Mouse (Mus musculus): Measurements from ENCODE around the gene Lair1. TPM values are rescaled to one million over a fixed set of nuclear protein-coding genes. Genes with fewer than 3 reads are reported as not detected.
"Not testable (repeated sequence)": the region's sequence is repeated elsewhere in the genome, so short reads cannot be mapped to it uniquely, and the experiment has no call there.

Gene Lair1
- total RNA-seq, 2 experiments from 2014 or later, result 0.22 TPM

DNA sequence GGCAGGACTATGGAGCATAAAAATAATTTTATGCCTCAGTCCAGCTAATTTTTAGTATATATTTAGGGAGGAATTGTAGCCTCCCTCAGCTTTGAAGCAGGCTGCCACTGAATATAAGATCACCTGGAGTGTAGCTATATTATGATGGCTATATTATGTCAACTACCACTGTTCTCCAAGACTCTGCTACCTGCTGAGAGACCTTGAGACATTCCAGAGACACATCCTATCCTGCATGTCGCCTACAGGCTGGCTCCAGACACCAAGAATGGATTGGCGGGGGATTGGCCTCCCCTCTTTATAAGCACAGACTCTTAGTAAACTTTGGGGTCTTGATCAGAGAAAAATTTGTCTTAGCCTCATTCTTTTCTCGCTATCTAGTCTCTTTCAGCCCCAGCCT lies 58.4 kb downstream of the Lair1 start:
- DNase-seq; intact Hi-C loops (cut with DNase I): not testable (repeated sequence)

DNA sequence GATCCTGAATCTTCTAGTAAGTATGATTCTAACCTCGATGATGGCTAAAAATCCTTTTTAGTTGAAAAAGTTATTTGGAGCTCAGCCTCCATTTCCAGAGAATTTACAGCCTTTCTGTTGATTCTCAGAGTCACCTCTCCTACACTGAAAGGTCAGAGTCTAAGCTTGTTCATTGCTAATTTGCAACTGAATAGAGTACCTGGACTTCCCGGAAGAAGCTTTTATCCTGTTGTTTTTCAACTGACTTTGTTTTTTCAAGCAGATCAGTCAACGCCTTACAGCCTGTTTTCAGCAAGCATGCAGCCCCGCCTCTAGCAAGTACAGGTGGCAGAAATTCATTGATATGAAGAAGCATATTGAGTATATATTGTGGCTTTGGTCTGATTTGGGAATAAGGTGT lies 59.0 kb downstream of the Lair1 start:
- DNase-seq, result not testable (repeated sequence)

GRCm38 (mm10) chr7:3962017-3962416 lies 101.0 kb downstream of the Lair1 start:
- DNase-seq, result no peak
- intact Hi-C loops (cut with DNase I), result no loop called here

More for the DNA sequence above, 59.0 kb downstream of the Lair1 start:
- intact Hi-C loops (cut with DNase I), result not testable (repeated sequence)

DNA sequence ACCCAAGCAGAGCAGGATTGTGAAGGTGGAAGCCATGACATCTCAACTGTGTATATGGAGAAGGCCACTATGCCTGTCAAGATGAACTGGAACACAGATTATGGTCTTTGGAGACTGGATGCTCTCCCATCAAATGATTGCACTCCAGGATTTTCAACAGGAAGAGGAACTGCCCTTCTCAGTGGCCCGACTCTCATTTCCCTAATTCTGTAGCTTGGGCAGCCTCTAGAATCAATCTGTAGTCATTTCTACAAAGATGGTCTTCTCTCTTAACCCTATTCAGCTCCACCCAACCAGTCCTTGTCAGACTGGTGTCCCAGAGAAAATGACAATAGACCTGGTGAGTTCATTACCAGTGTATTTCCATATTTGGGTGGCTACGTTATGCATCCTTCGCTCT lies 105.6 kb downstream of the Lair1 start:
- intact Hi-C loops (cut with DNase I), result no loop called here
- DNase-seq, result no peak

Other genes starting within 250 kb of the Lair1 start
- under 1 TPM in 1 of 2 experiments, not detected in 1; 0.24 TPM for gene Gm15448, start 237.5 kb downstream of the Lair1 start, total RNA-seq (2021)
- gene Pira2, start 218.2 kb downstream of the Lair1 start, total RNA-seq (2021), result under 1 TPM in 1 of 2 experiments, not detected in 1; 0.19 TPM
- gene Gm14548, start 165.1 kb downstream of the Lair1 start, total RNA-seq (2021), result under 1 TPM in 1 of 2 experiments, not detected in 1; 0.14 TPM
- gene Lilra6, start 147.7 kb downstream of the Lair1 start, total RNA-seq (2021), result under 1 TPM; 0.12 TPM
- 1 to 10 TPM; 1.4 to 2.3 TPM for gene Ttyh1, start 56.2 kb upstream of the Lair1 start, total RNA-seq (2021)
- gene Leng8, start 73.8 kb upstream of the Lair1 start, total RNA-seq (2021), result 10 to 100 TPM; 57.3 to 57.9 TPM
- gene Leng9, start 87.2 kb upstream of the Lair1 start, total RNA-seq (2021), result 1 to 10 TPM; 2.8 to 3.2 TPM
- 10 to 100 TPM; 11.6 to 12.3 TPM for gene Cdc42ep5, start 101.7 kb upstream of the Lair1 start, total RNA-seq (2021)
- under 1 TPM in 1 of 2 experiments, not detected in 1; 0.19 TPM for gene Lilra5, start 174.6 kb upstream of the Lair1 start, total RNA-seq (2021)